Mouse (Mus musculus) layer of hippocampus, postnatal 25 days (tissue): ENCODE measurements around the gene Sirt3. TPM values are rescaled to one million over a fixed set of nuclear protein-coding genes. Genes with fewer than 3 reads are reported as not detected.

Experiments used
- DNase-seq, 2 experiments: peaks; one replicate each; pipeline ENCODE4 v3.0.0; 2022; ENCODE audit warnings: mixed read lengths in 2 of 2, low spot score in 1 of 2; ENCODE audit errors: extremely low spot score in 1 of 2
- total RNA-seq, 2 experiments: library from RNA; stranded (reverse); gene quantifications; 2 replicates each; pipeline ENCODE4 v1.2.3; 2021

The Sirt3 gene
- 10 to 100 TPM; 67.0 to 77.5 TPM for total RNA-seq

DNA sequence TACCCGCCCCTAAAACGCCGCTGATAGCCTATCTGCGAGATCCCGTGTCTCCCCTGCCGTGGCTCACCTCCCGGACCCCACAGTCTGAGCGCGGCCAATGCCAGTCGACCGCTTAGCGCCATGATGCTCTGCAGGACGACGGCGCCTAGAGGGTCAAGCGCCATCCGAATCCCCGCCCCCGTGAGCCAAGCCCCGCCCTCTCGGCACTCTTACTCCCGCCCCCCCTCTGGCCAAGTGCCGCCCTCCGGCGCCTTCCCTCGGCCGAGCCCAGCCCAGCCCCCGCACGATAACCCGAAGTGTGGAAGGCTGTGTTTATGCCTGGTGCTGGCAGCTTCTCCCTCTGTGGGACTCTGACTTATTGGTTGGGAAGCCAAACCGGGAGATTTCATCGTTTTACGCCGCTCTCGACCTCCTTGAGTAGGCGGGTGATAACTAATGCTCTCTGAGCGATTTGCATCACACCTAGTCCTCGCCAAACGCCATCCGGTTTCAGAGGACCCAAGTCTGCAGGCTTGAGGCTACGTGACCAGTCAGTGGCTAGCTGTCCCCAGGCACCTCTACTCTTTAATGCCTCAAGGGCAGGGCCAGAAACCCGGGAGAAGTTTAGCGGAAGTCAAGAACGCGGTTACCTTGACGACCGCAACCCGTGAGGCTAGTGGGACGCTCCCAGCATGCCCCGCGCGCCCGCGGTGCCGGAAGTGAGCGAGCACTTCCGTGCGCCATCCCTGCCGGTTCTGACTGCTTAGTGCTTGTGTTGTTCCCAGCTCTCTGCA, at the start of gene Sirt3, which contains the start of gene Psmd13:
Gene Sirt3 (minus strand): TSS at position 614 of the 773 bp plus-strand sequence.
Gene Psmd13 (plus strand): TSS at position 273 of the 773 bp plus-strand sequence.
- DNase-seq = peak; percentile 85 to 90

DNA sequence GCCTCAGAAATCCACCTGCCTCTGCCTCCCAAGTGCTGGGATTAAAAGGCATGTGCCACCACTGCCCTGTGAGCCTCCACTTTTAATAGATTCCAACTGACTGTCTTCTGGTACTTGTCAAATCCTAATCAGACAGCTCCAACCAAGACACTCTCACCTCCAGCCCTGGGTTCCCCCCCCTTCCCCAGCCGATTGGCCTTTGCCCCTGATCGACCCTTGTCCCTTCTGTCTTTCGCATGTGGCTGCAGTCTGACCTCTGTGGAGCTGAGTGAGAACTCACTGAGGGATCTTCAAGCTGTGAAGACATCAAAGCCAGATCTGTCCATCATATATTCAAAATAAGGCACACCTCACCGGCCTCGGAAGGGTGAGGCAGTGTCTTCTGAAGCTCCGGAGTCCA, 45.1 kb upstream of the Sirt3 start:
- no peak for DNase-seq

DNA sequence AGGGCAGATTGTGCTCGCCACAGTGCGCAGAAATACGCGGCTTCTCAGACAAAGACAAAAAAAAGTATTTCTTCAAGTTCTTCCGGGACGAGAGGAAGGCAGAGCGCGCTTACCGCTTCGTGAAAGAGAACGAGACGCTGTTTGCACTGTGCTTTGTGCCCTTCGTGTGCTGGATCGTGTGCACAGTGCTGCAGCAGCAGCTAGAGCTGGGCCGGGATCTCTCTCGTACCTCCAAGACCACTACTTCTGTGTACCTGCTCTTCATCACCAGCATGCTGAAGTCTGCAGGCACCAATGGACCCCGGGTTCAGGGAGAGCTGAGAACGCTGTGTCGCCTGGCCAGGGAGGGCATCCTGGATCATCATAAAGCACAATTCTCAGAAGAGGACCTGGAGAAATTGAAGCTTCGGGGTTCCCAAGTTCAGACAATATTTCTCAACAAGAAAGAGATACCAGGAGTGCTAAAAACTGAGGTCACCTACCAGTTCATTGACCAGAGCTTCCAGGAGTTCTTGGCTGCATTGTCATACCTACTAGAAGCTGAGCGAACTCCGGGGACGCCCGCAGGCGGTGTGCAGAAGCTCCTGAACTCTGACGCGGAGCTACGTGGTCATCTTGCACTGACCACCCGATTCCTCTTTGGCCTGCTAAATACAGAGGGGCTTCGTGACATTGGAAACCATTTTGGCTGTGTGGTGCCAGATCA, 41.1 kb upstream of the Sirt3 start:
- no peak for DNase-seq

DNA sequence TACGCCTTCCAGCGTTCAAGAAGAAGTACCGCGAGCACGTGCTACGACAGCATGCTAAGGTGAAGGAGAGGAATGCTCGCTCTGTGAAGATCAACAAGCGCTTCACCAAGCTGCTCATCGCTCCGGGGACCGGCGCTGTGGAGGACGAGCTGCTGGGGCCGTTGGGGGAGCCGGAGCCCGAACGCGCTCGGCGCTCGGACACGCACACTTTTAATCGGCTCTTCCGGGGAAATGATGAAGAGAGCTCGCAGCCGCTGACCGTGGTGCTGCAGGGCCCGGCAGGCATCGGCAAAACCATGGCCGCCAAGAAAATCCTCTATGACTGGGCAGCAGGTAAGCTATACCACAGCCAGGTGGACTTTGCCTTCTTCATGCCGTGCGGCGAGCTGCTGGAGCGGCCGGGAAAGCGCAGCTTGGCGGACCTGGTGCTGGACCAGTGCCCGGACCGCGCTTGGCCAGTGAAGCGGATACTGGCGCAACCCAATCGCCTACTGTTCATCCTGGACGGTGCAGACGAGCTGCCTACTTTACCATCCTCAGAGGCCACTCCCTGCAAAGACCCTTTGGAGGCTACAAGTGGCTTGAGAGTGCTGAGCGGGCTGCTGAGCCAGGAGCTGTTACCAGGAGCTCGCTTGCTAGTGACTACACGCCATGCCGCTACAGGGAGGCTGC, 40.4 kb upstream of the Sirt3 start:
- DNase-seq = peak in 1 of 2 experiments; percentile 44

DNA sequence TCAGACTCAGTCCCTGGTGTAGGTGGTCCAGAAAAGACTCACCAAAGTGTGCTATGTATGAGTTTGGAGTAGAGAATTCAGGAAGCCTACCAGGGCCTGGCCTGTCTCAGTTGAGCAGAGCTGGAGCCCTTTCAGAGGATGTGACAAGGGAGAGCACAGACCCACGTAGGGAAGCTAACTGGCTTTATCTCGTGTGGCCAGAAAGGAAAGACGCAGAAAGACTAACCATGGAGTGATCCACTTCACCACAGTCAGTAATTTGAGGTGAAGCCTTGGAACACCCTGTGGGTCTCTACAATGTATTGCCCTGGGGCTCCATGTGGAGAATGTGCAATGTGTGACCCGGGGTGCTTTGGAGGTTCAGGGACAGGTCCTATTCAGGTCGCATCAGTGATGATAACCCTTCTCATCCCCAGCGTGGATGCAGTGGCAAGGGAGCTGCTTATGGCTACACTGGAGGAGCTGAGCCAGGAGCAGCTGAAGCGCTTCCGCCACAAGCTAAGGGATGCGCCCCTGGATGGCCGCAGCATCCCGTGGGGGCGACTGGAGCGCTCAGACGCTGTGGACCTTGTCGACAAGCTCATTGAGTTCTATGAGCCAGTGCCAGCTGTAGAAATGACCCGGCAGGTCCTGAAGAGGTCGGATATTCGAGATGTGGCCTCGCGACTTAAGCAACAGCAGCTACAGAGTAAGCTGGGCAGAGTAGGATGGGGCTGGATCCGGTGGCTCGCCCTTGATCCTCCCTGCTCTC, 39.3 kb upstream of the Sirt3 start:
- DNase-seq = no peak

DNA sequence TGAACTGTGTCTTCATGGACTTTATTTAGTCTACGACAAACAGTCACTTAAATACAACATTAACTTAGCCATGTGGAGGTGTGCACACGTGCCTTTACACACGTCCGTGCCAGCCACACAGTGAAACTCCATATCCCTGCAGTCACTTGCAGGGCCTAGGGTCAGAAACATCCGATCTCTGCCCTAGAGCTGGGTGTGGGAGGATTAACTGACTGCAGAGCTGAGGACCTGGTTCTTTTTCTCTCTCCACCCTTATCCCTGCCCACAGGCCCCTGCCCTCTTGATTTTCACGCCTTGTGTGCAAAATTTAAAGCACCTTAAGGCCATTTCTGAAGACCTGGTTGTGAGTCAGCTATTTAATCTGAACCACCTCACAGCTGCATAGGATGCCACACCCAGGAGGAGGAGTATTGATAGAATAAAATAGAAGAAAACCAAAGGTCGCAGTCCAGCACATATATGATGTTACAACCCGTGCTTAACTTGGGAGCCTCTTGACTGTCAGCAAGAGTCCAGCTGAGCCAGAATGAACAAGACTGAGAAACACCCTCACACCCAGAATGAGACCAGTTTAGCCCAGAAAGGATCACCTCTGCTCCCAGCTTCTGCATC, 38.4 kb upstream of the Sirt3 start, which contains the start of gene Nlrp6:
Gene Nlrp6 (plus strand): TSS at position 485 of the 612 bp plus-strand sequence.
- DNase-seq = no peak

DNA sequence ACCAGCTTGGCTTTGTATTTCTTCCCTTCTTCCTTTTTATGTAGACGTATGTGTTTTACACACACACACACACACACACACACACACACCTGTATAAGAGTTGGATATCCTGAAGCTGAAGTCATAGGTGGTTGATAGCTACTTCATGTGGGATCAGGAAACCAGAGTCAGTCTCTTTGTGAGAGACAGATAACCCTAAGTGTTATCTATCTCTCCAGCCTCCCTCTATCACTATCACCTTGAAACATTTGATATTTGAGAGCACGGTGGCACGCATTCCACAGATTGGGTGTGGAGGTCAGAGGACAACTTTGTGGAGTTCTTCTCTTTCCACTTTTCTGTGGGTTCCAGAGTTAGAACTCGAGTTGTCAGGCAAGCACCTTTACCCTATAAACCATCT, 37.8 kb upstream of the Sirt3 start:
- no peak for DNase-seq

DNA sequence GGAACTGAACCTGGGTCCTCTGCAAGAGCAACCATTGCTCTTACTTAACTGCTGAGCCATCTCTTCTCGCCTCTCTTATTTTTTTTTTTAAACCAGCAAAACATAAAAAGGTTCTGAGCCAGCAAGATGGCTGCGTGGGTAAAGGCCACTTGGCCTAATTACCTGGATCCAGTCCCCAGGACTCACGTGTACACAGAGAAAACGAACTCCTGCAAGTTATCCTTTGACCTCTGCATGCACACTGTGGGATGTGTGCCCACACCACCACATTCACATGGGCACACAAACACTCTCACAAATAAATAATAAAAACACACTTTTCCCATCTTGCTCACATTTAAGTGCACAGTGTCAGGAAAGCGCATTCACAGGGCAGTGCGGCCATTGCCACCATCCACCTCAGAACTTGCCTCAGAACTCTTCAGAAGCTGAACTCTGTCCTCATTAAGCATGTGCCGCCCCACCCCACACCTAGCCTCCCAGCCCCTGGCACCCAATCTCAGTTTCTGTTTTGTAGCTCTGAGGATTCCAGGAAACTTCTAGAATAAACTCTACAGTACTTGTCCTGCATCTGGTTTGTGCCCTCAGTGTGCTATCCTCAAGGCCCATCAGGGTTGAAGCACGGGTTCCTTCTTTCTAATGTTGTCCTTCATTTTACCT, 32.1 kb upstream of the Sirt3 start:
- DNase-seq = no peak

DNA sequence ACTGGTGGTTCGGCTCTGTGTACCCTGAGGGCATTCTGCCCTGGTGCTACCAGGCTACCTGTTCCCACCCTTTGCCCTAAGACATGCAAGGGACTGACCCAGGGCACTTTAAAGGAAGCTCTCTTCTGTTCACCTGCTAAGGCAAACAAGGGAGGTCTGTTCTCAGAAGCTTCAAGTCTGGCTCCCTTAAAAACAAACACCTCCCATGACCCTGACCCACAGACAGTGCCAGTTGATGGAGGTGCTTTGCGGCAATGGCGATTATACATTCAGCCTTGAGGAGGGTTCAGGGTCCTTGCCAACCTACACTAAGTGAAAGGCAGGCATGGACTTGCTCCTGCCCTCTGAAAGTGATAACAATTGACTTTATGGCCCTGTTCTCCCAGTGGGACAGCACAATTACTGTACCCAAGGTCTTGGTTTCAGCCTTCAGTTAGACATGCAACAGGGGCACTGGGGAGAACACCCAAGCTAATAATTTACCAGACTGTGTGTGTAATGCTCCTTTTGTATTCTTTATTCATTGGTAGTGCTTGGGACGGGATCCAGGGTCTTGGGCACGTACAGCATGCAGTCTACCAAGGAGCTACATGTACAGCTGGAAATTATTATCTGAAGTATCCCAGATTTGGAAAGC, 30.9 kb upstream of the Sirt3 start:
- no peak for DNase-seq

DNA sequence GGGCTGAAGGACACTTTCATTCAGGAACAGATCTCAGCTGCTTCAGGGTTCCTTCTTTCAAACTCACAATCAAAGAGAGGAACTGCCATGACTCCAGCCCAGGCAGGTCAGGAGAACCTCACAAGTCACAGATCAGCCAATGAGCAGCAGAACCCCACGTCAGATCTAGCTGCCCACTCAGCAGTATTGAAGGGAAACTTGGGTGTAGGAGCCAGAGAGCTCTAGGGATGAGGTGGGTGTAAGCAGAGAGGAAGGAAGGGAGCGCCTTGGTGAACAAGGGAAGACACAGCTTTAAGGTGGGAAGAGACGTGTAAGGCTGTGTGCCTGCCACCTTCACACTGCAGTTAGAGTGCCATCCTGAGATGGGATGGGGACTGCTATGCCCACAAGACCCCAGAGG, 30.2 kb upstream of the Sirt3 start:
- no peak for DNase-seq

DNA sequence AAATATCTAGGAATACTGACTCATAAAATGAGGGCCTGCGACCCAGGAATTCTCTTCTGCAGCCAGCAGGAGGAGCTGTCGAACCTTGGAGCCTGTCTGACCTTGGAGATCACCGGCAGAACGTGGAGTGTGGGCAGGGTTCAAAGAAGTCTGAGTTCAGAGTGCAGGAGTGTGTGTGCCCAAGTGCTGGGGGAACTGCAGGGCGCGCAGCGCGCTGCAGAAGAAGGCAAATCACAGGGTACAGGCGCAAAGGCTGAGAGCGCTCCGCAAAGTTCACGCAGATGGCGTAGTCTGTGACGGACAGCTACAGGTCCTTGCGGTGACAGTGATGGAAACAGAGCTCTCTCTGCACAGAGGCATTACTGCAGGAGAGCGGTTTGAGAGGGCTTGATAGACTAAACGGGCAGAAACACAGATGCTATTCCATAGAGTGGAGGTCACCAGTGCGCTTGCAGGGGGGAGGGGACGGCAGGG, 26.6 kb upstream of the Sirt3 start:
- peak; percentile 49 to 78 for DNase-seq

DNA sequence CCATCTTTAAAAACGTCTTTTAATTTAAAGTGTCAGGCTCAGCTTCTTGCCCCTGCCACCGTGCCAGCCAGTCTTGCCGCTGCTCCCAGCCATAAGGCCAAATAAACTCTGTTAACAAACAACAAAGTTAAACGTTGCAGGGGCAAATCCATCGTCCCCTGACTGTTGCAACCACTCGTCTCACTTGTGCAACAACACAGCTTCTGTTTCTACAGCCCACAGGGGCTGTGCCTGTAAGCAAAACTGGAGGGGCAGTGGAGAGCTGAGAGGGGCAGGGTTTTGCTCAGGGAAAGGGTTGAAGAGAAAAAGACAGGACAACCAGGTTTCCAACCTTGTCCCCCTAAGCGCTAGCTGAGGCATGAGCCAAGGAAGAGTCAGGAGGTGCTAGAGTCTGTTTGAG, 26.1 kb upstream of the Sirt3 start:
- no peak for DNase-seq

DNA sequence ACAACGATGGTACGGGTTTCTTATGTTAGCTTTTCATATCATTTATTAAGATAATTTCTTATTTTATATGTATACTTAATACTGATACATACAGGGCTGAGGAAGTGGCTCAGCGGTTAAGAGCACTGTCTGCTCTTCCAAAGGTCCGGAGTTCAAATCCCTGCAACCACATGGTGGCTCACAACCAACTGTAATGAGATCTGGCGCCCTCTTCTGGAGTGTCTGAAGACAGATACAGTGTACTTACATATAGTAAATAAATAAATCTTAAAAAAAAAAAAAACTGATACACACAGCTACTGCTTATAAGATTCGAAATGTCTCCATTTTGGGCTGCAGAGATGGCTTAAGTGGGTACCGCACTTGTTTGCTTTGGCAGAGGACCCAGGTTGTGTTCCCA, 25.6 kb upstream of the Sirt3 start:
- no peak for DNase-seq

DNA sequence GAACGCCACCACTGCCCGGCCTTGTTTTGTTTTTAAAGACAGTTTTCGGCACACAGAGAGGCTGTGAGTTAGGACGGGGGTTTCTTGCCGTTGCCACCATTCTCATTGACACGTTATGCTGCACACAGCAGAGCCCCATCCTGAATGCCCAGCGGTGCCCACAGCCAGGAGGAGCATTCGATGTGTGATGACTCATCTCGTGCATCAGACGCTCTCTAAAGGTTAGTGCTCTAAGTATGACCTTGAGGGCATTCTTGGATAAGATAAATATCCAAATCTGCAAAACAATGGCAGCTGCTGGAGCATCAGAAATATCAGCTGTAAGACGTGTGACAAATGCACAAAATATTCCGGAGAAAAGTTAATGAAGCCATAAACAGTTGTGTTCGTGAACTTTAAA, 25.0 kb upstream of the Sirt3 start:
- DNase-seq = no peak

DNA sequence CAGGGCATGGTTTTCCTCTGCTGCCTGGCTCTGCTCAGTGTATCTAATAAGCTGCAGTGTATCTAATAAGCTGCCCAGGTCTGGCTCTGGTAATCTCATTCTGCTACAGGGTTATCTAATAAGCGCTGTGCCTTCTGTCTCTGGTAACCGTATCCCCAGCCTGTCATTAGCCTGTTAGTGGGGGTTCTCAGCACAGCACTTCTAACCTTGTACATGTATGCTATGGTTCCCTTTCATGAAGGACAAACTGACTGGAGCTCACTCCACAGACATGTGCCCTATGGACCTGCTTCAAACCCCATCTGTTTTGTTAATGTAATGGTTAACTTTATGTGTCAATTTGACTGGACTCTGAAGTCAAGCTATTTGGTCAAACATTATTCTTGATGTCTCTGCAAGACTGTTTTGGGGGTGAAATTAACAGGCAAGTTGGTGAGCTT, 23.6 kb upstream of the Sirt3 start:
- no peak for DNase-seq

DNA sequence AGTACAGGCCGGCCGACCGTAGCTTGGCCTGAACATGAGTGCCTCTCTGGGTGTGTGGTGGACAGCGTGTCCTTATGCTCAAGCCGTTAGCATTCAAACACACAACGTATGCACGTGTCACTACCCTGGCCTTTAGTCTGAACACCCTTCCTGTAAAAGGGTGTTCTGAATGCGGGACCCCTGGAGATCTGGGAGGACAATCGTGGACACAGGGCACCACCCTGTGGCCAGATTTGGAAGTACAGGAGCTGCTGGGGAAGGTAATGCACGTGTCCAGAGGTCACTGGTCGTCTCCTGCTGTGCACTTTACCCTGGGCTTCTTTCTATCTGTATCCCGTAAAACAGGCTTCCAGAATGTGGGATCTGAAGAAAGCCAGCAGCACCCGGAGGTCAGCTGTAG, 21.1 kb upstream of the Sirt3 start:
- DNase-seq = peak; percentile 78 to 93

DNA sequence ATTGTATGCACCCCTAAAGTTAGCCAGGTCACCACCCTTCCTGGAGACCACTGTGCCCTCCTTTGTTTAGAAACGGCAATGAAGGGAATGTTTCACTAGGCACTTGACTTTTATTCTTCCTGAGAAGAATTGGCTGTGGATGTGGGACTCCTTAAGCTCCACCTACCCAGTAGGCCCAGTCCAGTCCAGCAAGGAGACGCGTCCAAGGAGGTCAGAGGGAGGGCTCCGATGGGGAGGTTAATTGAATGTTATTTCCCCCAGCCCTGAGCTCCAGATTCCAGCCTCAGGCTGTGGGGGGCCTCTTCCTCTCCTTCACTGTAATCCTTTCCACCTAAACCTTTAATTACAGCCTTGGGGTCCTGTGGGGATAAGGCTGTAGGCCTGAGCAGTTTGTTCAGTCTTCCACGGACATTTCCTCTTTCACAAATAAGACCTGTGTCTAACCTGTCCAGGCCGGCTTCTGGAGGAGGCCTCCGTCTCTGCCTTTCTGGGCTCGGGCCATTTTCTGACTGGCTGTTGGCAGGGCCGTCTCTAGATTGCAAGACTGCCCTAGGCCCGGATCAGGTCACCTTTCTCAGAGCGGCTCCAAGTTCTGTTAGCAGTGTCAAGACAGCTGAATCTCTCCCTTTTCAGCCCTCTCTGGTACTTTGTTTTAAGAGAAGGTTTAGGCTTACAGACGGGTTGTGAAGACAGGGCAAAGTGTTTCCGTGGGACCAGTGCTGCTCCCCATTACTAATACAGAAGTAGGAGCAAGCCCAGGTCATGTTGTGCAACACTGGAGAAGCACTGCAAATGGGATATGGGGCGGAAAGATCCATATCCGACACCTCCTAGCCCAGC, 20.1 kb upstream of the Sirt3 start:
- DNase-seq = no peak

DNA sequence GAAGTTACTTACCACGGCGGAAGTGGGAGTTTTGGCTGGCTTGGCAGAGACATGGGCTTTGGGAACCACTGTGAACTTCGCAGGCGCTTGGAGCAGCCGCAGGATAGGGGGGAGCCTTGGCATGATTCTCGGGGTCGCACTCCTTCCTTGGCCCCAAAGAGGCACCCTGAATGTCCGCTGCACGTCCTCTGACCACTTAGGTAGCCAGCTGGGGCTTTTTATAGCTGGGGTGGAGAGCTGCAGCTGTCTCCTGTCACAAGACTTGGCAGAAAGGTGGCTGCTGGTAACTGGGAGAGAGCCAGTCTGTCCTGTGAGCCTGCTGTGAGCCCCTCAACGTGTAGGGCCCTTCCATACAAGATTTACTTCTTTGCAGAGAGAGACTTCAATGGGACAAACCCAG, 18.1 kb upstream of the Sirt3 start, which contains the start of gene Cox8b:
Gene Cox8b (minus strand): TSS at position 227 of the 400 bp plus-strand sequence.
- DNase-seq = no peak
